Mouse (Mus musculus) retina, postnatal 1 day (tissue): ENCODE data around the gene Ccdc88b.
"Not testable (repeated sequence)": the region's sequence is repeated elsewhere in the genome, so short reads cannot be mapped to it uniquely, and the experiment has no call there.

Source experiments
- DNase-seq: peaks from one replicate; pipeline ENCODE4 v3.0.0-alpha.2; 2012

Gene Ccdc88b

GRCm38 (mm10) chr19:6858031-6858430, at the start of gene Ccdc88b:
Gene Ccdc88b (minus strand): TSS chr19:6858211.
- no peak for DNase-seq

- no peak for DNase-seq
Measured at GRCm38 (mm10) chr19:6907094-6907493, 49.1 kb upstream of the Ccdc88b start.

GRCm38 (mm10) chr19:6906199-6906598, 48.2 kb upstream of the Ccdc88b start:
- no peak for DNase-seq

GRCm38 (mm10) chr19:6905498-6906159, 47.6 kb upstream of the Ccdc88b start:
- DNase-seq = no peak

- DNase-seq = no peak
Measured at GRCm38 (mm10) chr19:6904846-6905245, 46.8 kb upstream of the Ccdc88b start.

- no peak for DNase-seq
Measured at GRCm38 (mm10) chr19:6903031-6903430, 45.0 kb upstream of the Ccdc88b start.

- no peak for DNase-seq
Measured at GRCm38 (mm10) chr19:6899641-6900040, 41.6 kb upstream of the Ccdc88b start.

GRCm38 (mm10) chr19:6895608-6896305, 37.7 kb upstream of the Ccdc88b start:
- not testable (repeated sequence) for DNase-seq

- no peak for DNase-seq
Measured at GRCm38 (mm10) chr19:6893731-6894451, 35.9 kb upstream of the Ccdc88b start.

- no peak for DNase-seq
Measured at GRCm38 (mm10) chr19:6892512-6892911, 34.5 kb upstream of the Ccdc88b start.

GRCm38 (mm10) chr19:6877965-6878364, 20.0 kb upstream of the Ccdc88b start:
- no peak for DNase-seq

- DNase-seq = no peak
Measured at GRCm38 (mm10) chr19:6876799-6877198, 18.8 kb upstream of the Ccdc88b start.

- DNase-seq = no peak
Measured at GRCm38 (mm10) chr19:6875834-6876233, 17.8 kb upstream of the Ccdc88b start.

- DNase-seq = no peak
Measured at GRCm38 (mm10) chr19:6874257-6874656, 16.2 kb upstream of the Ccdc88b start.

- DNase-seq = no peak
Measured at GRCm38 (mm10) chr19:6872701-6873100, 14.7 kb upstream of the Ccdc88b start.

- peak; percentile 70 for DNase-seq
Measured at GRCm38 (mm10) chr19:6871574-6872271, 13.7 kb upstream of the Ccdc88b start.

- DNase-seq = peak; percentile 53
Measured at GRCm38 (mm10) chr19:6869355-6869754, 11.3 kb upstream of the Ccdc88b start.

- no peak for DNase-seq
Measured at GRCm38 (mm10) chr19:6861451-6861850, 3.4 kb upstream of the Ccdc88b start.

- DNase-seq = no peak
Measured at GRCm38 (mm10) chr19:6860706-6861105, 2.7 kb upstream of the Ccdc88b start.

- no peak for DNase-seq
Measured at GRCm38 (mm10) chr19:6859971-6860370, 2.0 kb upstream of the Ccdc88b start.

GRCm38 (mm10) chr19:6859032-6859651, 1.1 kb upstream of the Ccdc88b start:
- DNase-seq = no peak

GRCm38 (mm10) chr19:6857391-6858005, 513 bp downstream of the Ccdc88b start:
- DNase-seq = no peak
